Mouse (Mus musculus) MEL (cell line): Measurements from ENCODE around the gene Prrc2c. TPM values are rescaled to one million over a fixed set of nuclear protein-coding genes. Genes with fewer than 3 reads are reported as not detected.

Experiments
- DNase-seq: peaks from one replicate; pipeline ENCODE4 v3.0.0; 2011; ENCODE audit warnings: low read depth, low spot score
- H3K27ac ChIP-seq: 2 replicates; pipeline ENCODE4 v1.5.1; 2012; ENCODE audit warnings: low read depth, mild to moderate bottlenecking, control low read depth, low read length, moderate library complexity; ENCODE audit not compliant: control insufficient read depth
- H3K27me3 ChIP-seq, 2 experiments: fragments of 150-350 bp in 1 of 2; sonication (generic) in 1 of 2; 2 replicates each; pipeline ENCODE4 v1.6.1; 2012; ENCODE audit warnings: low read length in 2 of 2, mild to moderate bottlenecking in 2 of 2, improper control_type of control experiment in 1 of 2, moderate library complexity in 1 of 2; ENCODE audit not compliant: insufficient read depth in 2 of 2, control insufficient read depth in 1 of 2
- H3K36me3 ChIP-seq, 2 experiments: 2 replicates each; pipeline ENCODE4 v1.6.1; 2012 to 2014; ENCODE audit warnings: low read length in 2 of 2, improper control_type of control experiment in 1 of 2, inconsistent platforms in 1 of 2, mild to moderate bottlenecking in 1 of 2; ENCODE audit not compliant: insufficient read depth in 2 of 2, control insufficient read depth in 1 of 2
- H3K4me1 ChIP-seq, 2 experiments: fragments of 150-350 bp in 1 of 2; sonication (generic) in 1 of 2; 2 replicates each; pipeline ENCODE4 v1.6.1; 2012; ENCODE audit warnings: low read length in 2 of 2, improper control_type of control experiment in 1 of 2, mild to moderate bottlenecking in 1 of 2; ENCODE audit not compliant: insufficient read depth in 2 of 2, control insufficient read depth in 1 of 2
- H3K4me3 ChIP-seq, 2 experiments: fragments of 150-350 bp in 1 of 2; sonication (generic) in 1 of 2; 2 replicates each; pipeline ENCODE4 v1.5.1; 2012; ENCODE audit warnings: low read depth in 2 of 2, low read length in 2 of 2, mild to moderate bottlenecking in 2 of 2, moderate library complexity in 2 of 2, control low read depth in 1 of 2, improper control_type of control experiment in 1 of 2; ENCODE audit not compliant: control insufficient read depth in 1 of 2, insufficient read depth in 1 of 2
- H3K79me2 ChIP-seq: 2 replicates; pipeline ENCODE4 v1.6.1; 2012; ENCODE audit warnings: mild to moderate bottlenecking, low read length, moderate library complexity; ENCODE audit not compliant: control insufficient read depth, poor library complexity, insufficient read depth
- H3K9ac ChIP-seq: 2 replicates; pipeline ENCODE4 v1.6.1; 2012; ENCODE audit warnings: low read depth, mild to moderate bottlenecking, control low read depth, low read length, moderate library complexity; ENCODE audit not compliant: control insufficient read depth, poor library complexity, severe bottlenecking
- H3K9me3 ChIP-seq: fragments of 150-350 bp; sonication (generic); replicated peaks from 2 replicates; pipeline ENCODE4 v1.6.1; 2012; ENCODE audit warnings: mild to moderate bottlenecking, low read length, improper control_type of control experiment, moderate library complexity; ENCODE audit not compliant: insufficient read depth
- CHD2 ChIP-seq: IDR thresholded peaks from 2 replicates; pipeline ENCODE4 v1.6.1; 2011; ENCODE audit warnings: low read length, improper control_type of control experiment
- E2F4 ChIP-seq: IDR thresholded peaks from 2 replicates; pipeline ENCODE4 v1.6.1; 2011; ENCODE audit warnings: low read depth, low read length, improper control_type of control experiment, borderline replicate concordance
- ETS1 ChIP-seq: IDR thresholded peaks from 2 replicates; pipeline ENCODE4 v1.6.1; 2012; ENCODE audit warnings: low read depth, mild to moderate bottlenecking, inconsistent platforms, low read length, improper control_type of control experiment, moderate library complexity
- JUND ChIP-seq: IDR thresholded peaks from 2 replicates; pipeline ENCODE4 v1.6.1; 2011; ENCODE audit warnings: low read depth, mild to moderate bottlenecking, improper control_type of control experiment, low read length
- KAT2A ChIP-seq: conservative IDR thresholded peaks from 2 replicates; pipeline ENCODE4 v1.6.1; 2012; ENCODE audit warnings: low read depth, low read length, improper control_type of control experiment, inconsistent platforms
- MAX ChIP-seq: IDR thresholded peaks from 2 replicates; pipeline ENCODE4 v1.6.1; 2011; ENCODE audit warnings: low read length, improper control_type of control experiment
- MEF2A ChIP-seq: IDR thresholded peaks from 2 replicates; pipeline ENCODE4 v1.6.1; 2014; ENCODE audit warnings: low read depth, mild to moderate bottlenecking, inconsistent platforms, low read length, improper control_type of control experiment; ENCODE audit not compliant: poor library complexity, insufficient replicate concordance, severe bottlenecking; ENCODE audit errors: extremely low read depth
- MXI1 ChIP-seq: IDR thresholded peaks from 2 replicates; pipeline ENCODE4 v1.6.1; 2011; ENCODE audit warnings: mild to moderate bottlenecking, low read depth, low read length, improper control_type of control experiment
- MYC ChIP-seq: IDR thresholded peaks from 2 replicates; pipeline ENCODE4 v1.6.1; 2011; ENCODE audit warnings: low read depth, mild to moderate bottlenecking, low read length, improper control_type of control experiment, moderate library complexity
- NELFE ChIP-seq: IDR thresholded peaks from 2 replicates; pipeline ENCODE4 v1.6.1; 2011; ENCODE audit warnings: low read depth, low read length, improper control_type of control experiment
- NRF1 ChIP-seq: IDR thresholded peaks from 2 replicates; pipeline ENCODE4 v1.6.1; 2014; ENCODE audit warnings: low read depth, mild to moderate bottlenecking, inconsistent platforms, low read length, improper control_type of control experiment, moderate library complexity; ENCODE audit not compliant: poor library complexity, insufficient read depth, severe bottlenecking
- POLR2A ChIP-seq, 2 experiments: IDR thresholded peaks; 2 replicates each; pipeline ENCODE4 v1.6.1; 2011 to 2012; ENCODE audit warnings: low read length in 2 of 2, mild to moderate bottlenecking in 2 of 2, control low read depth in 1 of 2, improper control_type of control experiment in 1 of 2, low read depth in 1 of 2, moderate library complexity in 1 of 2; ENCODE audit not compliant: control insufficient read depth in 1 of 2, insufficient read depth in 1 of 2, poor library complexity in 1 of 2
- RAD21 ChIP-seq: IDR thresholded peaks from 2 replicates; pipeline ENCODE4 v1.6.1; 2011; ENCODE audit warnings: mild to moderate bottlenecking, low read depth, low read length, improper control_type of control experiment
- RCOR1 ChIP-seq: IDR thresholded peaks from 2 replicates; pipeline ENCODE4 v1.6.1; 2012; ENCODE audit warnings: low read depth, mild to moderate bottlenecking, inconsistent platforms, low read length, improper control_type of control experiment
- TAL1 ChIP-seq: IDR thresholded peaks from 2 replicates; pipeline ENCODE4 v1.6.1; 2012; ENCODE audit warnings: mild to moderate bottlenecking, inconsistent platforms, low read length, moderate library complexity, mixed read lengths
- TBP ChIP-seq: IDR thresholded peaks from 2 replicates; pipeline ENCODE4 v1.8.0; 2011; ENCODE audit warnings: low read depth, low read length, improper control_type of control experiment
- UBTF ChIP-seq: IDR thresholded peaks from 2 replicates; pipeline ENCODE4 v1.6.1; 2012; ENCODE audit warnings: low read depth, mild to moderate bottlenecking, inconsistent platforms, low read length, improper control_type of control experiment, moderate library complexity, borderline replicate concordance; ENCODE audit not compliant: insufficient read depth
- USF1 ChIP-seq: IDR thresholded peaks from 2 replicates; pipeline ENCODE4 v1.6.1; 2014; ENCODE audit warnings: low read depth, mild to moderate bottlenecking, inconsistent platforms, low read length, improper control_type of control experiment, moderate library complexity
- USF2 ChIP-seq, 2 experiments: IDR thresholded peaks; 2 replicates each; pipeline ENCODE4 v1.6.1; 2011 to 2012; ENCODE audit warnings: improper control_type of control experiment in 2 of 2, low read length in 2 of 2, borderline replicate concordance in 1 of 2, inconsistent platforms in 1 of 2, low read depth in 1 of 2, mild to moderate bottlenecking in 1 of 2; ENCODE audit not compliant: insufficient read depth in 1 of 2
- ZKSCAN1 ChIP-seq: IDR thresholded peaks from 2 replicates; pipeline ENCODE4 v1.6.1; 2012; ENCODE audit warnings: low read depth, mild to moderate bottlenecking, inconsistent platforms, low read length, improper control_type of control experiment, moderate library complexity
- polyA plus RNA-seq, 2 experiments: library from polyadenylated mRNA; stranded (reverse) in 1 of 2; unstranded in 1 of 2; fragments of >175 nt in 1 of 2; fragments of >200 nt in 1 of 2; gene quantifications; 2 replicates each; pipeline versions ENCODE4 v1.2.1 to v1.2.4; 2012; ENCODE audit warnings: low replicate concordance in 2 of 2, low read depth in 1 of 2; ENCODE audit not compliant: insufficient read length in 2 of 2, insufficient read depth in 1 of 2, missing spikeins in 1 of 2
- total RNA-seq: library from RNA; depleted of rRNA; stranded (reverse); fragments of 300-350 nt; gene quantifications from 2 replicates; pipeline ENCODE4 v1.2.3, GENCODE M21; 2012

The Prrc2c gene
- total and polyA plus RNA-seq, 3 experiments, result 55.5 to 343 (median 142) TPM

DNA sequence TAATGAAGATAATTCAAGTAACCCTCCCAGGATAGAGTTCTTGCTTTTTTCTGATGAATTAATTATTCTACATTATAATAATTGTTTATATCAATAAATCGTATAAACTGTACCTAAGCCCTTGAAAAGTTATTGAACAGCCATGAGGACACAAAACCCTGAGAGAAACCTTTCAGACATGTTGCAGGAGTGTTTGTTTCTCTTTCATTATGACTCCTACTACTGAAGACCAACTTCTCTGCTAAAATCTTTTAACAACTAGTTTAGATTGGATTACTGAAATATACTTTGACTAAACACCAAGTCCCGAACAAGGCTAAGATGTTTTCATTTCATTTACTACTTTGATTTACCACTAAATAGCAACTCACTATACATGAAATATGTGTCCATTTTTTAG lies 19.7 kb downstream of the Prrc2c start:
- no peak for DNase-seq
- Histone ChIP-seq H3K4me3 (no peak overlapping the region), H3K27me3 (no peaks in the 10 kb centered on the region)
- TF ChIP-seq NRF1, result no peak
- TF ChIP-seq RCOR1, result no peak
- no peak for TF ChIP-seq UBTF
- TF ChIP-seq ZKSCAN1, result no peak
- TF ChIP-seq USF1, result no peak
- TF ChIP-seq POLR2A (IDR thresholded peaks at IDR 0.05; ENCODE audit: control insufficient read depth in 1 of 2, insufficient read depth in 1 of 2, low read depth in 1 of 2, low read length in 2 of 2, poor library complexity in 1 of 2), result no peak
- TF ChIP-seq RAD21, result no peak
- TF ChIP-seq KAT2A, result no peak
- TF ChIP-seq MEF2A, result no peak
- no peak for TF ChIP-seq TBP
- TF ChIP-seq USF2 (IDR thresholded peaks at IDR 0.05; ENCODE audit: borderline replicate concordance in 1 of 2, insufficient read depth in 1 of 2, low read depth in 1 of 2, low read length in 2 of 2), result no peak
- no peak for TF ChIP-seq TAL1
- TF ChIP-seq JUND, result no peak
- TF ChIP-seq ETS1, result no peak
- TF ChIP-seq, all 39 proteins: peak for 0
- Histone ChIP-seq H3K79me2 (peaks cover 13% of the 10 kb centered on the region), H3K9me3 (no peaks in the 10 kb centered on the region), H3K36me3 (peaks cover 21 to 74% of the 10 kb centered on the region in 2 experiments), H3K4me1 (no peaks in the 10 kb centered on the region; a peak in 1 of 4 replicates), H3K27ac (no peak overlapping the region), H3K9ac (no peak overlapping the region)

- no peak for DNase-seq
- H3K4me3 ChIP-seq, result no peak overlapping the region
- H3K9me3 ChIP-seq, result no peaks in the 10 kb centered on the region
- H3K27me3 ChIP-seq, result no peaks in the 10 kb centered on the region
- H3K4me1 ChIP-seq, result no peaks in the 10 kb centered on the region
- no peak overlapping the region for H3K9ac ChIP-seq
- H3K36me3 ChIP-seq, result peaks cover 0 to 68% of the 10 kb centered on the region in 2 experiments; a peak in 2 of 4 replicates
- no peak overlapping the region for H3K27ac ChIP-seq
- TF ChIP-seq NELFE (no peak), MAX (no peak), TBP (no peak), CHD2 (no peak), MXI1 (no peak), ZKSCAN1 (no peak), NRF1 (no peak), RCOR1 (no peak), E2F4 (no peak), MYC (no peak), RAD21 (no peak)
- H3K79me2 ChIP-seq, result no peaks in the 10 kb centered on the region; the same call in 1 of the 2 replicates
Observed at GRCm38 (mm10) chr1:162700389-162701066, 39.8 kb downstream of the Prrc2c start.
